Mouse (Mus musculus): ENCODE measurements around the gene Olfr543. TPM values are rescaled to one million over a fixed set of nuclear protein-coding genes. Genes with fewer than 3 reads are reported as not detected.
"Not testable (repeated sequence)": the region's sequence is repeated elsewhere in the genome, so short reads cannot be mapped to it uniquely, and the experiment has no call there.

The Olfr543 gene
- polyA plus RNA-seq, 1 experiment from 2014 or later = 0.24 TPM

- Histone ChIP-seq H3K27me3 (no peaks in the 10 kb centered on the region), H3K27ac (no peak within 1 kb of the TSS), H3K4me3 (no peak within 1 kb of the TSS), H3K4me2 (no peak within 1 kb of the TSS), H3K36me3 (no peaks in the 10 kb centered on the region), H3K9me3 (no peaks in the 10 kb centered on the region), H3K9ac (no peak within 1 kb of the TSS), H3K4me1 (no peaks in the 10 kb centered on the region)
- 69% methylated on average over 3 of the region's 3 CpGs for WGBS
- no peak for ATAC-seq (ENCODE audit: insufficient number of reproducible peaks, low FRiP score, low TSS enrichment, low read depth)
Measured at GRCm38 (mm10) chr7:102499473-102499872, 18.0 kb upstream of the Olfr543 start, which contains the start of gene Olfr545. Olfr545 (minus strand) TSS chr7:102499573.

- not testable (repeated sequence) for H3K36me3 ChIP-seq; H3K9me3 ChIP-seq; H3K4me1 ChIP-seq; ATAC-seq (ENCODE audit: insufficient number of reproducible peaks, low FRiP score, low TSS enrichment, low read depth); H3K4me3 ChIP-seq; H3K27ac ChIP-seq; H3K27me3 ChIP-seq; H3K9ac ChIP-seq; H3K4me2 ChIP-seq
- 52% methylated on average over 7 of the region's 7 CpGs for WGBS
Measured at GRCm38 (mm10) chr7:102494416-102494815, 12.9 kb upstream of the Olfr543 start.

GRCm38 (mm10) chr7:102488161-102488560 is 6.7 kb upstream of the Olfr543 start, which contains the start of gene Olfr544:
Olfr544 (minus strand) TSS chr7:102488313.
- Histone ChIP-seq H3K4me2 (no peak within 1 kb of the TSS), H3K4me1 (no peaks in the 10 kb centered on the region), H3K9ac (no peak within 1 kb of the TSS), H3K4me3 (no peak within 1 kb of the TSS), H3K27ac (no peak within 1 kb of the TSS), H3K27me3 (no peaks in the 10 kb centered on the region), H3K36me3 (no peaks in the 10 kb centered on the region), H3K9me3 (no peaks in the 10 kb centered on the region)
- 44% methylated on average over 1 of the region's 1 CpGs for WGBS
- ATAC-seq (ENCODE audit: insufficient number of reproducible peaks, low FRiP score, low TSS enrichment, low read depth) = no peak

DNA sequence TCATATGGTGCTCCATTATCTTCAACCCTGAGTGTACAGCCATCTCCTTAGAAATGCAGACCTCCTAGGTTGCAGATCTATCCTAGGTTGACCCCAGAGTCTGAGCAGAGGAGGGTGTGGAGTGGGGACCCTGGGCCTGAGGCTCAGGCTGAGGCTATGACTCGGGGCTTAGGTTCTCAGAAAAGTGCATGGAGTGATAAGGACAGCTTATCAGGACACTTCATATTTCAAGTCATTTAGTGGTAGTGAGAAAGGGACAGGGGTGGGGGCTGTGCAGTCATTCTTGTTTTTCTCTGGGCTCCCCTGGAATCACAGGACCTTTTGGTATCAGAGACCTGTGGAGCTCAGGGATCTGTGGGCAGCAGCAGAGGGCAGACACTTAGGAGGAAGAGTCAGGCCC is 4.6 kb upstream of the Olfr543 start:
- Histone ChIP-seq H3K27me3 (no peaks in the 10 kb centered on the region), H3K4me1 (no peaks in the 10 kb centered on the region), H3K4me2 (no peak overlapping the region), H3K9me3 (no peaks in the 10 kb centered on the region), H3K4me3 (no peak overlapping the region), H3K36me3 (no peaks in the 10 kb centered on the region), H3K27ac (no peak overlapping the region), H3K9ac (no peak overlapping the region)
- ATAC-seq (ENCODE audit: insufficient number of reproducible peaks, low FRiP score, low TSS enrichment, low read depth) = no peak
- 55% methylated on average over 1 of the region's 1 CpGs for WGBS

DNA sequence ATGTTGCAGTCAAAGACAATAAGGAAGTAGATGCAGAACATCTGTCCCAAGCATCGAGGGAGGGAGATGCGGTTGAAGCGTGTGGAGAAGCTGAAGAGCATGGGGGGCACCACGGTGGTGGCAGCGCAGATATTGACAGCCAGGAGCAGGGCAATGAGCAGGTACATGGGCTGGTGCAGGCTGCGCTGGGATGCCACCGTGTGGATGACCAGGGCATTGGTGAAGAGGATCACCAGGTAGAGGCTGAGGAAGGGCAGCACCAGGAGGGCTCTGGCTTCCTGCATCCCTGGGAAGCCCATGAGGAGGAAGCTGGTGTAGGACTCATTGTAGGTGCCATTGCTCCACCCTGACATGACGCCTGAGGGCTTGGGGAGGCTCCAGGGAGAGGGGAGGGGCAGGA is 3.3 kb upstream of the Olfr543 start:
- H3K27me3 ChIP-seq; H3K36me3 ChIP-seq; H3K4me3 ChIP-seq; H3K4me2 ChIP-seq; H3K9ac ChIP-seq; H3K4me1 ChIP-seq; ATAC-seq (ENCODE audit: insufficient number of reproducible peaks, low FRiP score, low TSS enrichment, low read depth); H3K9me3 ChIP-seq; H3K27ac ChIP-seq: not testable (repeated sequence)
- WGBS = 64% methylated on average over 8 of the region's 8 CpGs

DNA sequence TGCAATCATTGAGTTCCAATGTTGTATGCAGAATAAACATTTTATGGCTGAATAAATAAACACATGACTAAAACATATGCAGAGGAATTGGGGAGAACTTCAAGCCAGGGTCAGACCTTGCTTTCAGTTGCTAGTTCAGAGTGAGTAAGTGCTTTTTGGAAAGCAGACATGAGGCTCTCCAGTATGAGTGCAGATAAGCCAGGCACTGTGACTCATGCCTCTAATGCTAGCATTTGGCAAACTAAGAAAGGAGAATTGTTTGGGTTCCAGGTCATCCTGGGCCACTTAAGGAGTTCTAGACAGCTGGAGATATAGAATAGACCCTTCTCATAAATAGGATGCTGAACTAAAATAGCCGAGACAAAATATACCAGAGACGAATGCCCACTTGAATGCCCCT is 2.2 kb upstream of the Olfr543 start:
- Histone ChIP-seq H3K4me2 (no peak overlapping the region), H3K4me1 (no peaks in the 10 kb centered on the region), H3K9ac (no peak overlapping the region), H3K27ac (no peak overlapping the region), H3K27me3 (no peaks in the 10 kb centered on the region), H3K4me3 (no peak overlapping the region), H3K9me3 (no peaks in the 10 kb centered on the region), H3K36me3 (no peaks in the 10 kb centered on the region)
- WGBS = 91% methylated on average over 2 of the region's 2 CpGs
- ATAC-seq (ENCODE audit: insufficient number of reproducible peaks, low FRiP score, low TSS enrichment, low read depth) = no peak

GRCm38 (mm10) chr7:102480821-102481220 is 658 bp downstream of the Olfr543 start:
- Histone ChIP-seq H3K9ac (no peak overlapping the region), H3K4me2 (no peak overlapping the region), H3K4me1 (no peaks in the 10 kb centered on the region), H3K27ac (no peak overlapping the region), H3K36me3 (no peaks in the 10 kb centered on the region), H3K4me3 (no peak overlapping the region), H3K27me3 (no peaks in the 10 kb centered on the region), H3K9me3 (no peaks in the 10 kb centered on the region)
- no peak for ATAC-seq (ENCODE audit: insufficient number of reproducible peaks, low FRiP score, low TSS enrichment, low read depth)
- WGBS = 86% methylated on average over 4 of the region's 4 CpGs

- H3K4me2 ChIP-seq = no peak overlapping the region
- no peaks in the 10 kb centered on the region for H3K4me1 ChIP-seq
- no peaks in the 10 kb centered on the region for H3K9me3 ChIP-seq
- no peak overlapping the region for H3K27ac ChIP-seq
- no peak overlapping the region for H3K4me3 ChIP-seq
- WGBS = 50% methylated on average over 5 of the region's 5 CpGs
- H3K9ac ChIP-seq = no peak overlapping the region
- no peaks in the 10 kb centered on the region for H3K27me3 ChIP-seq
- no peak for ATAC-seq (ENCODE audit: insufficient number of reproducible peaks, low FRiP score, low TSS enrichment, low read depth)
- no peaks in the 10 kb centered on the region for H3K36me3 ChIP-seq
Measured at GRCm38 (mm10) chr7:102479368-102480078, 2.0 kb downstream of the Olfr543 start.

GRCm38 (mm10) chr7:102478926-102479325 is 2.6 kb downstream of the Olfr543 start:
- no peak overlapping the region for H3K4me3 ChIP-seq
- no peaks in the 10 kb centered on the region for H3K36me3 ChIP-seq
- H3K27ac ChIP-seq = no peak overlapping the region
- 44% methylated on average over 3 of the region's 3 CpGs for WGBS
- H3K4me1 ChIP-seq = no peaks in the 10 kb centered on the region
- no peaks in the 10 kb centered on the region for H3K27me3 ChIP-seq
- ATAC-seq (ENCODE audit: insufficient number of reproducible peaks, low FRiP score, low TSS enrichment, low read depth) = no peak
- H3K9ac ChIP-seq = no peak overlapping the region
- H3K9me3 ChIP-seq = no peaks in the 10 kb centered on the region
- no peak overlapping the region for H3K4me2 ChIP-seq

DNA sequence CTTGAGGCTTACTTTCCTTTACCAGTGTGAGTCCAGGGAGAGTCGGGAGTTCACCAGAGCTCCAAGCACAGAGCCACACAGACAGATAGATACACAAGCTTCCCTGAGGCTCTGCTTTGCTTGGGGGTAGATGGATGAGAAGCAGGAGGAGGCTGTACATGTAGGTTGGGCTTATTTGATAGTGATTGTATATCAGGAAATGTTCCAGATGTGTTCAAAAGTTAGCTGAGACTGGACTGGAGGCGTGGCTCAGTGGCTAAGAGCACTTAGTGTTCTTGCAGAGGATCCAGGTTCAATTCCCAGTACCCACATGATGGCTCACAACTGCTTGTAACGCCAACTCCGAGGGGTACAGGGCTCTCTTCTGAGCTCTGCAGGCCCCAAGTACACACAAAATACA is 3.1 kb downstream of the Olfr543 start:
- no peak for ATAC-seq (ENCODE audit: insufficient number of reproducible peaks, low FRiP score, low TSS enrichment, low read depth)
- no peaks in the 10 kb centered on the region for H3K4me1 ChIP-seq
- H3K9me3 ChIP-seq = no peaks in the 10 kb centered on the region
- no peak overlapping the region for H3K27ac ChIP-seq
- no peak overlapping the region for H3K9ac ChIP-seq
- no peak overlapping the region for H3K4me2 ChIP-seq
- WGBS = 87% methylated on average over 4 of the region's 4 CpGs
- H3K4me3 ChIP-seq = no peak overlapping the region
- no peaks in the 10 kb centered on the region for H3K27me3 ChIP-seq
- no peaks in the 10 kb centered on the region for H3K36me3 ChIP-seq

GRCm38 (mm10) chr7:102477377-102477776 is 4.1 kb downstream of the Olfr543 start:
- 83% methylated on average over 11 of the region's 11 CpGs for WGBS
- Histone ChIP-seq H3K4me2 (no peak overlapping the region), H3K36me3 (no peaks in the 10 kb centered on the region), H3K9ac (no peak overlapping the region), H3K4me3 (no peak overlapping the region), H3K27ac (no peak overlapping the region), H3K4me1 (no peaks in the 10 kb centered on the region), H3K27me3 (no peaks in the 10 kb centered on the region), H3K9me3 (no peaks in the 10 kb centered on the region)
- no peak for ATAC-seq (ENCODE audit: insufficient number of reproducible peaks, low FRiP score, low TSS enrichment, low read depth)

DNA sequence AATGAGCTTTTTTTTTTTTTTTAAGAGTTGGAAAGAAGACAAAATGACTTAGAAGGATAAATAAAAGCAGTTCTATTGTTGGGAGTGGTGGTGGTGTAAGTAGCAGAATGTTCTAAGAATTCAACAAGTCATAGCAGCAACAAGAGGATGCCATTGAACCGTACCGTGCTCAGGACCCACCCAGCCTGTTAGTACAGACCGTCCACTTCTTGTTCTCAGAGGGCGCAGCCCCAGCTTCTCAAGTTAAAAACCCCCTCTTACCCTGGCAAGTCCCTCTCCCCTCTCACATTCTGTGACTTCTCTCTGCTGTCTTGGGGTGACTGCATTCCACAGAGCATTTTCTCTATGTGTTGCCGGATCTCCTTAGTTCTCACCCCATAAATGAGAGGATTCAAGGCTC is 4.9 kb downstream of the Olfr543 start:
- no peaks in the 10 kb centered on the region for H3K4me1 ChIP-seq
- 87% methylated on average over 5 of the region's 5 CpGs for WGBS
- no peaks in the 10 kb centered on the region for H3K36me3 ChIP-seq
- H3K4me3 ChIP-seq = no peak overlapping the region
- H3K27ac ChIP-seq = no peak overlapping the region
- no peaks in the 10 kb centered on the region for H3K9me3 ChIP-seq
- no peaks in the 10 kb centered on the region for H3K27me3 ChIP-seq
- no peak overlapping the region for H3K4me2 ChIP-seq
- ATAC-seq (ENCODE audit: insufficient number of reproducible peaks, low FRiP score, low TSS enrichment, low read depth) = no peak
- H3K9ac ChIP-seq = no peak overlapping the region

GRCm38 (mm10) chr7:102472675-102473074 is 8.8 kb downstream of the Olfr543 start:
- Histone ChIP-seq H3K27ac (no peak overlapping the region), H3K4me1 (no peaks in the 10 kb centered on the region), H3K36me3 (peaks cover 16% of the 10 kb centered on the region), H3K9me3 (no peaks in the 10 kb centered on the region), H3K9ac (no peak overlapping the region), H3K27me3 (no peaks in the 10 kb centered on the region), H3K4me2 (no peak overlapping the region), H3K4me3 (no peak overlapping the region)
- ATAC-seq (ENCODE audit: insufficient number of reproducible peaks, low FRiP score, low TSS enrichment, low read depth) = no peak
- 39% methylated on average over 5 of the region's 5 CpGs for WGBS

Data from limb, embryonic 15.5 days (tissue).